Mouse (Mus musculus) NIH3T3 (cell line): Measurements from ENCODE around the gene Alox12b.

Source experiments
- DNase-seq: peaks from one replicate; pipeline ENCODE4 v3.0.0-alpha.2; 2012; ENCODE audit warnings: low read depth

The Alox12b gene

DNA sequence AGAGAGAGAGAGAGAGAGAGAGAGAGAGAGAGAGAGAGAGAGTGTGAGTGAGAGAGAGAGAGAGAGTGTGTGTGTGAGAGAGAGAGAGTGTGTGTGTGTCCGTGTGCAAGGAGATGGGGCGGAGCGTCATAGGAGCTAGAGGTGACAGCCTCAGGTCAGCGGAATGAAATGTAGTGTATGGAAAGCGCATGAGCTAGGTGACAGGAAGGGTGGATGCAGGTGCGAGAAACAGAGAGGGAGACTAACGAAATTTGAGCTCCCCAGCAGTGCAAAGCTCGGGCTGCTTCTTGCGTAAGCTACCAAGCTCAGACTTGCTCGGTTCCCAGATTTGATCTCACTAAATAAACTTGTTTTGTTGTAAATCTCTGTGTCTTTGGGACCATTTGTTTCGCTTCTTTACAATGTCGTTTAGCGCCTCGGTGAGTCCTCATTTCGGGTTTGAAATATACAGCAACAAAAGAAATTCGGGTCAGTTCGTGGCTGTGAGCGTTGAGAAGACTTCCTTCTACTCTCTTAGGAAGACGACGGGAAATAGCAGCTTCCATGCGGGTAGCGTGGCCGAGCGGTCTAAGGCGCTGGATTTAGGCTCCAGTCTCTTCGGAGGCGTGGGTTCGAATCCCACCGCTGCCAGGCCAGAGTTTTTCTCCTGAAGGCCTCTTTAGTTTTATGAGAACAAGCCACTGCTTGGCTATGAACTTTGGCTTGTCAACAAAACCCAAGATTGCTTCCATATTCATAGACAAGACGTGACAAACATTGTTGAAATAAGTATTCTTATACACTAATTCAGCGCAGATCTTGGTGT, 32.9 kb upstream of the Alox12b start:
- DNase-seq: peak; percentile 95

GRCm38 (mm10) chr11:69124498-69124847, 32.3 kb upstream of the Alox12b start:
- peak; percentile 88 for DNase-seq

- peak; percentile 92 for DNase-seq
Measured at GRCm38 (mm10) chr11:69125041-69125851, 31.5 kb upstream of the Alox12b start.

DNA sequence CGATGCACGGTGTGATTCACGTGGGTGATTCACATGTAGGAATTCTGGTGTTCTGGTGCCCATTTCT, 31.1 kb upstream of the Alox12b start, which contains the start of gene Aloxe3:
Aloxe3 (plus strand) TSS at position 45 of the 67 bp plus-strand sequence.
- no peak for DNase-seq

DNA sequence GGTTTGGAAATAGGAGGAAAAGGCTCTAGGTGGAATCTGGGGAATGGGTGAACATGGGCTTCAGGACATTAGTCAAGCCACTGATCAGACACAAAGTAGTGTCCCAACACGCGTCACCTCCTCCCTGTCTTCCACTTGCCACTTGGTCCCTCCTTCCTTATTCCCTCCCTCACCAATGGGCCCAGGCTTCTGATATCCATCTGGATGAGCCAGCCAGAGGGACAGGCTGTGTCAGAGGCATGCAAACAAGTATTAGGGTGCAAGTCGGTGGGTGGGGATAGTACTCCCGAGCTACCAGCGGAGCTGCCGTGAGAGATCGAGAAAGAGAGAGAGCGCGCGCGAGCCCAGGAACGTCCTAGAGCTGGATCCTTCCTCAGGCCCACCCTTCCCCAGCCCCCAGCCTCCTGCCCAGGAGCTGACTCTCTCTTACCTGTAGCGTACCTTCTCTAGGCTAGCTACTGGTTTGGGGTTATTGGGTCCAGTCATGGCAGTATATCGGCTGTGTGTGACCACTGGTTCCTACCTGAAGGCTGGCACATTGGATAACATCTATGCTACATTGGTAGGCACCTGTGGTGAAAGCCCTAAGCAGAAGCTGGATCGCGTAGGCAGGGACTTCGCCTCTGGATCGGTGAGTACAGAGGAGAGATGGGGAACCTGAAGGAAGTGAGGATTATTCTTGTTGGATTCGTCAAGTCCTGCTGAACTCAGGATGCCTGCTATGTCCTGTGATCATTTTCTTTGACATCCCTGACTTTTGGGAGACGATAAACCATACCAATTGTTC, 30.7 kb upstream of the Alox12b start:
- DNase-seq: no peak

GRCm38 (mm10) chr11:69126706-69127095, 30.1 kb upstream of the Alox12b start:
- no peak for DNase-seq

DNA sequence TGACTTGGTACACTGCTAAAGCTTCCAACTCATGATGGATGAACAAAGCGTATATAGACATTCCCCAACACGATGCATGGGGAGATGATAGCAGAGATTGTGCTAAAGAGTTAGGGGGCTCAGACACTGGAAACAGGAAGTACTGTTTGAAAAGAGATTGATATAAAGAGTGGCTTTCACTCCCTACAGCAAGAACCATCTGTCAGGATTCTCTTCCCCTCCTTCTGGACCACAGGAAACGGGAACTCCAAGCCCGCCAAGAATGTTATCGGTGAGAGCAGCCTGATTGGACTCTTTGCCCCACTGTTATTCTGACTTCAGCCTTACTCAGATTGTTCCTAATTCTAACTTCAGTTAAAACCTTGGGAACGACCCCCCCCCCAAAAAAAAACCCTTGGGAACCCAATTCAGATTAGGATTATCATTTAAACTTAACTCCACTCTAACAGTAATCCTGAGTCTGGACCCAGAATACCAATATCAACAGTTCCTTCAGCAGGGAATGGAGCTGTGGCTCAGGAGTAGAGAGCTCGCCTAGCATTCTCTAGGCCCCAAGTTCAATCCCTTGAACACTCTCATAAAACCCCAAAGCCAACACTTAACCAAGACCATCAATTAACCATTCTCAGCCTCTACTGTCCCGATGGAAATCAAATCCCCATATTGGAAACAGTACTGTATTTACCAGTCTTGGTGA, 28.2 kb upstream of the Alox12b start:
- no peak for DNase-seq

- no peak for DNase-seq
Measured at GRCm38 (mm10) chr11:69133566-69133922, 23.2 kb upstream of the Alox12b start.

GRCm38 (mm10) chr11:69133923-69134621, 22.7 kb upstream of the Alox12b start:
- no peak for DNase-seq

- no peak for DNase-seq
Measured at GRCm38 (mm10) chr11:69134622-69134968, 22.2 kb upstream of the Alox12b start.

DNA sequence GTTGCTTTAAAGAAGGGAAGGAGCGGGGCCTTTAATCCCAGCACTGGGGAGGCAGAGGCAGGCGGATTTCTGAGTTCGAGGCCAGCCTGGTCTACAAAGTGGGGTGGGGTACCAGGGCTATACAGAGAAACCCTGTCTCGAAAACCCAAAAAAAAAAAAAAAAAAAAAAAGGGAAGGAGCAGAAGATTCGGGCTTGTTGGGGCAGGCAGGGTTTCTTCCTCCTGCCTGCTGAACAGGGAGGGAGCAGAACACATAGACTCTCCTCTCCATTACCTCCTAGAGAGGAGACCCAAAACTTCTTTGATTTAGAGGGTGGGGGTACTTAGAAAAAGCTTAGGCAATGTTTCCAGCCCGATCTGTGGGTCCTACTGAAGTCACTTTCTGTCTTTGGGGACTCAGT, 21.4 kb upstream of the Alox12b start:
- no peak for DNase-seq

- no peak for DNase-seq
Measured at GRCm38 (mm10) chr11:69147546-69147945, 9.2 kb upstream of the Alox12b start.

DNA sequence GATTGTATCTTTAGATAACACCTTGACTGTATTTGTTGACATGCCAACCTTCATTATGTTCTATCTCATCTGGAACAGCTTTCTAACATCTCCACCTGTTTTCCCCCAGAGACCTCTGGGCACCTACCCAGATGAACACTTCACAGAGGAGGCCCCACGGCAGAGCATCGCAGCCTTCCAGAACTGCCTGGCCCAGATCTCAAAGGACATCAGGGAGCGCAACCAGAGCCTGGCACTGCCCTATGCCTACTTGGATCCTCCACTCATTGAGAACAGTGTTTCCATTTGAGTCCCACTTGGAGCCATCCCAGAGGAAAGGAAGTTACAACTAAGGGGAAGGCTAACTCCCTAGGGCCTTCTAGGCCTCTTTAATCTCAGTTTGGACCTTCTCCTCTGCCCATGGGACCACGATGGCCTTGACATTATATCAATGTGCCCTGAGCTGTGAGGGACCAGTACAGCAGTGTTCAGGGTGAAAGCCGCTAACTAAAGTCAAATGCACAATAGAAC, 8.3 kb upstream of the Alox12b start:
- no peak for DNase-seq

- DNase-seq: peak; percentile 39
Measured at GRCm38 (mm10) chr11:69149728-69150127, 7.1 kb upstream of the Alox12b start.

- peak; percentile 80 for DNase-seq
Measured at GRCm38 (mm10) chr11:69150444-69150843, 6.3 kb upstream of the Alox12b start.

- no peak for DNase-seq
Measured at GRCm38 (mm10) chr11:69151004-69151403, 5.8 kb upstream of the Alox12b start.

GRCm38 (mm10) chr11:69153831-69154230, 3.0 kb upstream of the Alox12b start:
- no peak for DNase-seq

- DNase-seq: no peak
Measured at GRCm38 (mm10) chr11:69155351-69155750, 1.4 kb upstream of the Alox12b start.

DNA sequence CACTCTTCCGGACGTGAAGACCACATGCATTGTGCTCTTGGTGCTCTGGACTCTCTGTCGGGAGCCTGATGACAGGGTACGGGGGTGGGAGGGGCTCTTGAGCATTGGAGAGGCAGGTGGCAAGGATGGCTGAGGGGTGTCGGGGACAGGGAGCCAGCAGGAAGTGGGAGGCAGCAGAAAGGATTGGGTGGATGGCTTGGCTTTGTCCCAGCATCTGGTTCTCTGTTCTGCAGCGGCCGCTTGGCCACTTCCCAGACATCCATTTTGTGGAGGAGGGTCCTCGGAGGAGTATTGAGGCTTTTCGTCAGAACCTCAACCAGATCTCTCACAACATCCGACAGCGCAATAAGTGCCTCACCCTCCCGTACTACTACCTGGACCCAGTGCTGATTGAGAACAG, 12.5 kb downstream of the Alox12b start:
- no peak for DNase-seq

GRCm38 (mm10) chr11:69171626-69172025, 14.8 kb downstream of the Alox12b start:
- peak; percentile 88 for DNase-seq

DNA sequence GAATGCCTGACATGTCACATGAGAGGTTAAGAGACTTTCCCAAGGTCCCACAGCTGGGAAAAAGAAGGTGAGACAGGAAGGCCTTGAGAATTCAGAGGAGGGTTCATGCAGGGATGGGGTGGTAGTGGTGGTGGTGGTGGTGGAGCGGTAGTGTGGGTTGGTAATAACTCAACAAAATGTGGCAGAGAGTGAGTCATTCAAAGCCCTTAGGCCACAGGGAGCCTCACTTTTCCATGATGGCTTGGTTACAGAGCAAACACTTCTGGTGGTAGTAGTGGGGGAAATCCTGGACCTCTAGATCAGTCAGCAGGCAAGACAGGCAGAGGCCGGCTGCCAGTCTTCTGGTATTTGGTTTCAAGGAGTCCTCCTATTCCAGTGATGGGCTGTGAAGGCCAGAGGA, 15.8 kb downstream of the Alox12b start:
- DNase-seq: peak; percentile 17

DNA sequence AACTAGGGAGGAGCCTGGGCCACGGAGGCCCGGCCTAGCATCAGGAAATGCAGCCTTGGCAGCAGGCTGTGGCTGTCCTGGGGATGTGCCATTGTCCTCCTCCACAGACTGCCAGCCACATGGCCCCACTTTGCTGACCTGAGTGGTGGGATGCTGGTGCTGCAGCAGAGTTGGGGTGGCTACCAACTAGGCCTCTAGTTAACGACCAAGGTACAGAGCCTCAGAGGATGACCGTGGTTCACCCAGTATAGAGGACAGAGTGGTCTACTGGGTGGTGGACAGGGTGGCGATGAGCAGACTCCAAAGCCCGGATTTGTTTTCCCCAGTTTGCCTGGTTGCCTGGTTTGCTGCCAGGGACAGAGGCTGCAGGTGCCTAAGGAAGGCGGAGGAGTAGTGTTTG, 17.9 kb downstream of the Alox12b start:
- DNase-seq: no peak
